Mouse (Mus musculus): ENCODE measurements at regions not wholly inside any gene's neighbourhood (a gene's known extent, or its start where the extent isn't known, plus 50 kb on each side); places are given as distances from the start of the nearest gene placed in this dataset.

DNA sequence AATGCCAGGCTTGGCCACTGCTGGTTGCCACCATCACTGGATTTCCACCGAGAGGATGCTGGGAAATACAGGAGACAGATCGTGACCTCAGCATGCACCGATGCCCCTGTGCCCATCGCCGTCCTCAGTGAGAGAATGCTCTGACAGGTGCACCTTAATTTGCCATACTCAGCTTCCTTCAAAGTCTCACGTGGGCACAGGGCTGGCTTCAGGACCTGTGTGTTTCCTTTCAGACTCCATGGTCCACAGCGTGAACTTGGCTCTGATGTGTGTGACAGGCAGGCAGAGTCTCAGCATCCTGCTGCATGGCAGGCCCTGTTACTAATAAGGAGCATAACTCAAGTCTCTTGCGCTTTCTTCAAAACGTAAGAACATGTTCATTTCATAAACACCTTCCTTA, 246.6 kb downstream of the Agtpbp1 start:
- no peak for ATAC-seq (ENCODE audit: insufficient number of reproducible peaks, low FRiP score, low TSS enrichment, low read depth)
- no peak overlapping the region for H3K27ac ChIP-seq (replicated peaks; ENCODE audit: low read depth, low read length)
- H3K36me3 ChIP-seq (ENCODE audit: control insufficient read depth, insufficient read depth, low read length) = no peaks in the 10 kb centered on the region
- 91% methylated on average over 9 of the region's 9 CpGs for WGBS
- H3K4me3 ChIP-seq (ENCODE audit: low read depth, low read length) = no peak overlapping the region
- H3K27me3 ChIP-seq (ENCODE audit: control insufficient read depth, insufficient read depth, low read length) = no peaks in the 10 kb centered on the region
- no peak for DNase-seq (ENCODE audit: low spot score)
- H3K4me1 ChIP-seq (ENCODE audit: control insufficient read depth, insufficient read depth, low read length) = peaks cover 5% of the 10 kb centered on the region; the same call in 1 of the 2 replicates
- H3K4me2 ChIP-seq (ENCODE audit: low read depth, severe bottlenecking) = no peak overlapping the region
- no peak overlapping the region for H3K9ac ChIP-seq (ENCODE audit: low read length)
- no peaks in the 10 kb centered on the region for H3K9me3 ChIP-seq (ENCODE audit: control insufficient read depth, low read length)

DNA sequence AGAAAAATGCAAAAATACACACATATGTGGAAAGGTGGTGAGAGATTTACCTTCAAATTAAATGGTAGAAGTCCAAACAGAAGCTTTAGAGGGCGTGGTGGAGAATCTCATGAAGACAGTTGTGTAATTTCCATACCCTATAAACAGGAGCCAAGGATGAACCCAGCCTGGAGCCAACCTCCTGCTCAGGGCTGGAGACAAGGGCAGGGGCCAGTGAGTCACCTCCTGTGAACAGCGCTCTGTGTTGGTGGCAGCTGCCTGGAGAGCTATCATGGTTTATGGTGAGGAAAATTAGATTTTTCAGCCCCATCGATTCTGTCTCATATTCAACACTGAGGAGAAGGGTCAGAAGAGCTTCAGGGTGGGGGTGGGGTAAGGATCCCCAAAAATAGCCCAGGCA, 261.1 kb downstream of the Agtpbp1 start:
- no peak overlapping the region for H3K27ac ChIP-seq (replicated peaks; ENCODE audit: low read depth, low read length)
- H3K9me3 ChIP-seq (ENCODE audit: control insufficient read depth, low read length) = no peaks in the 10 kb centered on the region
- 91% methylated on average over 3 of the region's 3 CpGs for WGBS
- ATAC-seq (ENCODE audit: insufficient number of reproducible peaks, low FRiP score, low TSS enrichment, low read depth) (no peak), DNase-seq (ENCODE audit: low spot score) (no peak)
- H3K4me3 ChIP-seq (ENCODE audit: low read depth, low read length) = no peak overlapping the region
- H3K9ac ChIP-seq (ENCODE audit: low read length) = no peak overlapping the region
- H3K27me3 ChIP-seq (ENCODE audit: control insufficient read depth, insufficient read depth, low read length) = no peaks in the 10 kb centered on the region
- no peak overlapping the region for H3K4me2 ChIP-seq (ENCODE audit: low read depth, severe bottlenecking)
- H3K4me1 ChIP-seq (ENCODE audit: control insufficient read depth, insufficient read depth, low read length) = no peaks in the 10 kb centered on the region
- H3K36me3 ChIP-seq (ENCODE audit: control insufficient read depth, insufficient read depth, low read length) = no peaks in the 10 kb centered on the region

DNA sequence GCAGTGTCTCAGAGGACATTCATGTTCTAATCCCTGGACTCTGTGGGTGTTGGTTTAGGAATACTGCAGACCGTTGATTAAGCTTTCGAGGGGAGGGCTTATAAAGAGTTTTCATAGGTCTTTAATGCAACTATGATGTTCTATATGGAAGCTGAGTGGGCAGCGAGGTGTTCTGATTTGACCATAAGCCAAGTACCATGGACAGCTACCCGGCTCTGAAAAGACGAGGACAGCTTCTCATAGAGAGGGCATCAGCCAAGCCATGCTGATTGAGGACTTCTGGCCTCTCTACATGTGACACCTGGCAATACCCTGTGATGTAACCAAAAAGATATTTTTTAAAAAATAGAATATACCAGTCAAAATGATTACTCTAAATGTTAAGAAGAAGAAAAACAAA, 261.6 kb downstream of the Agtpbp1 start:
- no peaks in the 10 kb centered on the region for H3K36me3 ChIP-seq (ENCODE audit: control insufficient read depth, insufficient read depth, low read length)
- H3K27ac ChIP-seq (replicated peaks; ENCODE audit: low read depth, low read length) = no peak overlapping the region
- ATAC-seq (ENCODE audit: insufficient number of reproducible peaks, low FRiP score, low TSS enrichment, low read depth) (no peak), DNase-seq (ENCODE audit: low spot score) (peak; percentile 72)
- H3K4me1 ChIP-seq (ENCODE audit: control insufficient read depth, insufficient read depth, low read length) = no peaks in the 10 kb centered on the region
- H3K9ac ChIP-seq (ENCODE audit: low read length) = no peak overlapping the region
- no peak overlapping the region for H3K4me2 ChIP-seq (ENCODE audit: low read depth, severe bottlenecking)
- no peak overlapping the region for H3K4me3 ChIP-seq (ENCODE audit: low read depth, low read length)
- no peaks in the 10 kb centered on the region for H3K27me3 ChIP-seq (ENCODE audit: control insufficient read depth, insufficient read depth, low read length)
- WGBS = 43% methylated on average over 5 of the region's 5 CpGs
- H3K9me3 ChIP-seq (ENCODE audit: control insufficient read depth, low read length) = no peaks in the 10 kb centered on the region

DNA sequence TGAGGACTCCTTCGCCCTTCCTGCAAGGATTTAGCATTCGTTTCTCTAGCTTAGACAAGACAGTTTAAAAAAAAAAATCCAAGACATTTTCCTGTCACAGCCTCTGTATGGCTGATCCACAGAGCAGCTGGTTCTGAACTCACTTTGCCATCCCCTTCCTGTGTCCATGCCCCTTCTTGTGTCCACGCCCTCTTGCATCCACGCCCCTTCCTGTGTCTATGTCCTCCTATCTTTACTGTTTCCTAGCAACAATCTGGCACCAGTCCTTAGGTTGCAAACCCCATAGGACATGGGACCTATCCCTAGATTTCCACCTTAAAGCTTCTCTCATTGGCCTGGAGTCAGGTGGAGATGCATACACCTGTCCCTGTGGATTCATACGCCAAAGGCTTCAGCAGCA, 264.8 kb downstream of the Agtpbp1 start:
- Histone ChIP-seq H3K9me3 (ENCODE audit: control insufficient read depth, low read length) (no peaks in the 10 kb centered on the region), H3K4me1 (ENCODE audit: control insufficient read depth, insufficient read depth, low read length) (no peaks in the 10 kb centered on the region), H3K27me3 (ENCODE audit: control insufficient read depth, insufficient read depth, low read length) (no peaks in the 10 kb centered on the region), H3K27ac (replicated peaks; ENCODE audit: low read depth, low read length) (no peak overlapping the region), H3K36me3 (ENCODE audit: control insufficient read depth, insufficient read depth, low read length) (no peaks in the 10 kb centered on the region), H3K9ac (ENCODE audit: low read length) (no peak overlapping the region), H3K4me3 (ENCODE audit: low read depth, low read length) (no peak overlapping the region), H3K4me2 (ENCODE audit: low read depth, severe bottlenecking) (no peak overlapping the region)
- DNase-seq (ENCODE audit: low spot score) (no peak), ATAC-seq (ENCODE audit: insufficient number of reproducible peaks, low FRiP score, low TSS enrichment, low read depth) (no peak)
- 88% methylated on average over 5 of the region's 5 CpGs for WGBS

DNA sequence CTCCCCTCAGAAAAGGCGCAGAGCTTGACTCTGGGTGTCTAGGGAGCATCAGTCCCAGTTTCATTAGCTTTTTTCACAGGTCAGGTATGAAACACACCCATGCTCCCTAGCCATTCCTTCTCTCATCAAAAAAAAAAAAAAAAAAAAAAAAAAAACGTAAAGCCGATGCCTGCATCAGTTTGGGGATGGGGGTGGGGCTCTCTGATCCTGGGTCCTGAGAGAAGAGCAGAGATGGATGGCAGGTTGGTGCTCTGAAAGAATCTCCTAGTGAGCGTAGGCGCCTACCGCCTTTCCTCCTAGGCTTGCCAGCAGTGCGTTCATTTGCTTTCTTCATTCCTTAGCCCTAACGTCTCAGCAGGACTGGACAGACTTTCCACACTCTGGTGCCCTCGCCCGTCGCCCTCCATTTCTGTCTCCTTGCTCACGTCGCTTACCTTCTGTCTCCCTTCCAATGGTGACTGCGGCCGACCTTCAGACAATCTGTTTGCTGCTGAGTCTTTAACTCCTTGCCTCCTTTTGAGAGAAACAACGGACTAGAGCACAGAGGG, 267.5 kb downstream of the Agtpbp1 start:
- no peaks in the 10 kb centered on the region for H3K27me3 ChIP-seq (ENCODE audit: control insufficient read depth, insufficient read depth, low read length)
- H3K27ac ChIP-seq (replicated peaks; ENCODE audit: low read depth, low read length) = no peak overlapping the region
- no peaks in the 10 kb centered on the region for H3K9me3 ChIP-seq (ENCODE audit: control insufficient read depth, low read length)
- 75% methylated on average over 15 of the region's 16 CpGs for WGBS
- H3K9ac ChIP-seq (ENCODE audit: low read length) = no peak overlapping the region
- H3K4me2 ChIP-seq (ENCODE audit: low read depth, severe bottlenecking) = no peak overlapping the region
- ATAC-seq (ENCODE audit: insufficient number of reproducible peaks, low FRiP score, low TSS enrichment, low read depth) (no peak), DNase-seq (ENCODE audit: low spot score) (no peak)
- H3K4me1 ChIP-seq (ENCODE audit: control insufficient read depth, insufficient read depth, low read length) = no peaks in the 10 kb centered on the region
- no peaks in the 10 kb centered on the region for H3K36me3 ChIP-seq (ENCODE audit: control insufficient read depth, insufficient read depth, low read length)
- no peak overlapping the region for H3K4me3 ChIP-seq (ENCODE audit: low read depth, low read length)

DNA sequence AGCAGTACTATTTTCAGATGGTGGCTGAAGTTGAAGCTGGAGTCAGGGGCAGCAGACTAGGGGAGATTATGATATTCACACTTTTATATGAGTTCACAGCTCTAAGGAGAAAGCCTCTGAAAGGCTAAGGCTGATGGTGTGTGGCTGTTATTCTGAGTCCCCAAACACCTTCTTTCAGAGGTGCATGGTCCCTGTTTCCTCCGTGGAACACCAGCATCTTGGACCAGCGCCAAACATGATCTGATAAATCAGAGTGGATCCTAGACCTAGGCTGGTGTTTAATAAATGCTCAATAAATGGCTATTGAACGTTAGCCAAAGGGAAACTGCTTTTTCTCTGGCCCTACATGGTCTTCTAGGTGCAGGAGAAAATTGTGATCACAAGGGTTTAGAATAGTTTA, 269.2 kb downstream of the Agtpbp1 start:
- no peaks in the 10 kb centered on the region for H3K4me1 ChIP-seq (ENCODE audit: control insufficient read depth, insufficient read depth, low read length)
- 67% methylated on average over 3 of the region's 3 CpGs for WGBS
- no peak overlapping the region for H3K4me3 ChIP-seq (ENCODE audit: low read depth, low read length)
- no peaks in the 10 kb centered on the region for H3K9me3 ChIP-seq (ENCODE audit: control insufficient read depth, low read length)
- H3K9ac ChIP-seq (ENCODE audit: low read length) = no peak overlapping the region
- no peak overlapping the region for H3K27ac ChIP-seq (replicated peaks; ENCODE audit: low read depth, low read length)
- ATAC-seq (ENCODE audit: insufficient number of reproducible peaks, low FRiP score, low TSS enrichment, low read depth) = no peak
- no peaks in the 10 kb centered on the region for H3K36me3 ChIP-seq (ENCODE audit: control insufficient read depth, insufficient read depth, low read length)
- no peak for DNase-seq (ENCODE audit: low spot score)
- H3K27me3 ChIP-seq (ENCODE audit: control insufficient read depth, insufficient read depth, low read length) = no peaks in the 10 kb centered on the region
- no peak overlapping the region for H3K4me2 ChIP-seq (ENCODE audit: low read depth, severe bottlenecking)

DNA sequence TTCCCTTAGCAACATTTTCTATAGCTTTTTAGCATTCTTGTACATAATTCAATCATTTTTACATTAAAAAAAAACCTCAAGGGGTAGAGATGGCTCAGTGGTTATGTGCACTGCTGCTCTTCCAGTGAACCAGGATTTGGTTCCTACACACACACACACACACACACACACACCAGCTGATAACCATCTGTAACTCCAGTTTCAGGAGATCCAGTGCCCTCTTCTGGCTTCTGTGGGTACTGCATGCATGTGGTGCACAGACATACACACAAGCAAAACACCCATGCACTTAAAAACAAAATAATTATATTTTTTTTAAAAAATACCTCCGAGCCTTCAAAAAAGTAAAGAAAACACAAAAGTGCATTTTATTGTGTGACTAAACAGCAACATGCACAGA, 270.6 kb downstream of the Agtpbp1 start:
- peak; percentile 61 for DNase-seq (ENCODE audit: low spot score)
- WGBS = 71% methylated on average over 1 of the region's 1 CpGs
- Histone ChIP-seq H3K4me3 (ENCODE audit: low read depth, low read length) (no peak overlapping the region), H3K9me3 (ENCODE audit: control insufficient read depth, low read length) (no peaks in the 10 kb centered on the region), H3K9ac (ENCODE audit: low read length) (no peak overlapping the region), H3K27ac (replicated peaks; ENCODE audit: low read depth, low read length) (no peak overlapping the region), H3K27me3 (ENCODE audit: control insufficient read depth, insufficient read depth, low read length) (no peaks in the 10 kb centered on the region), H3K4me1 (ENCODE audit: control insufficient read depth, insufficient read depth, low read length) (no peaks in the 10 kb centered on the region), H3K4me2 (ENCODE audit: low read depth, severe bottlenecking) (no peak overlapping the region), H3K36me3 (ENCODE audit: control insufficient read depth, insufficient read depth, low read length) (no peaks in the 10 kb centered on the region)
- ATAC-seq (ENCODE audit: insufficient number of reproducible peaks, low FRiP score, low TSS enrichment, low read depth) = no peak

DNA sequence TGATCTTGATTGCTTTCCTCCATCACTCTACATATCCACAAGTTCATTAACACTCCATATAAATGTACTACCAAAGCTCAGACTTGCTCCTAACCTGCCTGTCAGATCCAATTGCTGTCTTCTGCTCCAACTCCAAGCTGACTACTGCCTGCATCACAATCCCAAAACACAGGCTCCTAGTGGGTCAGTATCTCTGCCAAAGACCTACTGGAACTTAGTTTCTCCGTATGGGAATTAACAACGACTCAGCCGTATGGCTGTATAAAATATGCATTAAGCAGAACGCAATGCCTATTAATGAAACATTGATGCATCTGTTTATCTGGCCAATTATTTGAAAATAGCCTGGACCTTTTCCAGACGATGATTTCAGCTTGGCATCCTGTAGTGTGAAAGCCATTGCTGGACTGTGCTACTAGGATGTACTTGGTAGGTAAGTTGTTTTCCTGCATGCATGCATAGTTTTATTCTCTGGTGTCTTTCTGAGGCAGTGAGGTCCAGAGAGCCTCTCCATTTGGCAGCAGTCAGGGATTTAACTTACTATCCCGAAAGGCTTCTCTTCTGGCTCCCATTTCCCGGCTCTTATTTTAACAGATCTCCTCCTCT, 271.2 kb downstream of the Agtpbp1 start:
- Histone ChIP-seq H3K27ac (replicated peaks; ENCODE audit: low read depth, low read length) (no peak overlapping the region), H3K4me1 (ENCODE audit: control insufficient read depth, insufficient read depth, low read length) (no peaks in the 10 kb centered on the region), H3K9ac (ENCODE audit: low read length) (no peak overlapping the region), H3K9me3 (ENCODE audit: control insufficient read depth, low read length) (no peaks in the 10 kb centered on the region), H3K4me3 (ENCODE audit: low read depth, low read length) (no peak overlapping the region), H3K36me3 (ENCODE audit: control insufficient read depth, insufficient read depth, low read length) (no peaks in the 10 kb centered on the region), H3K27me3 (ENCODE audit: control insufficient read depth, insufficient read depth, low read length) (no peaks in the 10 kb centered on the region), H3K4me2 (ENCODE audit: low read depth, severe bottlenecking) (no peak overlapping the region)
- DNase-seq (ENCODE audit: low spot score) (no peak), ATAC-seq (ENCODE audit: insufficient number of reproducible peaks, low FRiP score, low TSS enrichment, low read depth) (no peak)
- WGBS = 95% methylated on average over 7 of the region's 7 CpGs

DNA sequence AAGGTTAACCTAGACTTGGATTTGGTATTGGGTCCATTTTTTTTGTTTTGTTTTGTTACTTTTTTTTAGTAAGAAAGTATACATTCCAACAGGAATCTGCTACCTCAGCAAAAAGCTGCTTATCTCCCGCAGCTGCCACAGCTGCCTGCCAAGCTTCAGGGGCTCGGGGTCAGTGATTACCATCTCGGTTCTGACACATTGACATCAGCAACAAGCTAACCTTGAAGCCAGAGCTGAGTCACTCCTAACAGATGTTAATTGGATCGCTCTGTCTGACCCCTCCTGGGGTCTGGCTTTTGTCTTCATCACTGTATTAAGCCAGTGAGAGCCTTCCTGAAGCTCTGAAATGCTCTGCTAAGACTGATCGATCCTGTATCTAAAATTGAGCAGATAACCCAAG, 292.1 kb downstream of the Agtpbp1 start:
- DNase-seq (ENCODE audit: low spot score) (no peak), ATAC-seq (ENCODE audit: insufficient number of reproducible peaks, low FRiP score, low TSS enrichment, low read depth) (no peak)
- H3K9me3 ChIP-seq (ENCODE audit: control insufficient read depth, low read length) = no peaks in the 10 kb centered on the region
- no peak overlapping the region for H3K4me2 ChIP-seq (ENCODE audit: low read depth, severe bottlenecking)
- H3K4me3 ChIP-seq (ENCODE audit: low read depth, low read length) = no peak overlapping the region
- no peaks in the 10 kb centered on the region for H3K27me3 ChIP-seq (ENCODE audit: control insufficient read depth, insufficient read depth, low read length)
- H3K36me3 ChIP-seq (ENCODE audit: control insufficient read depth, insufficient read depth, low read length) = no peaks in the 10 kb centered on the region
- no peak overlapping the region for H3K9ac ChIP-seq (ENCODE audit: low read length)
- H3K4me1 ChIP-seq (ENCODE audit: control insufficient read depth, insufficient read depth, low read length) = 0 out of 2 replicates have a peak, but pooled peaks cover 2% of the 10 kb centered on the region
- H3K27ac ChIP-seq (replicated peaks; ENCODE audit: low read depth, low read length) = no peak overlapping the region
- WGBS = 4% methylated on average over 5 of the region's 5 CpGs
